Mouse (Mus musculus) common myeloid progenitor, adult 5-6 weeks (primary cell): ENCODE results near the gene Nav2. TPM values are rescaled to one million over a fixed set of nuclear protein-coding genes. Genes with fewer than 3 reads are reported as not detected.

Experiments used
- ATAC-seq: replicated peaks from 2 replicates; pipeline ENCODE4 v1.8.0; 2016; ENCODE audit warnings: low read depth, mild to moderate bottlenecking, moderate TSS enrichment, inconsistent platforms; ENCODE audit not compliant: poor library complexity, severe bottlenecking
- total RNA-seq: library from RNA; stranded (forward); fragments of 200-1000, 187-1606 nt; gene quantifications from 2 replicates; pipeline ENCODE4 v1.2.3, GENCODE M21; 2017

Gene Nav2
- total RNA-seq, 1 experiment from 2014 or later: 7.8 TPM

- ATAC-seq: peak; percentile 71
Measured at GRCm38 (mm10) chr7:49235271-49235681, 326.8 kb downstream of the Nav2 start.

GRCm38 (mm10) chr7:49235821-49236220 is 327.3 kb downstream of the Nav2 start:
- no peak for ATAC-seq

- peak; percentile 92 for ATAC-seq
Measured at GRCm38 (mm10) chr7:49240461-49240860, 331.9 kb downstream of the Nav2 start.

- 0 out of 2 replicates have a peak, but pooled peaks have one; percentile 6 for ATAC-seq
Measured at GRCm38 (mm10) chr7:49241229-49241751, 332.8 kb downstream of the Nav2 start.

GRCm38 (mm10) chr7:49242261-49242660 is 333.7 kb downstream of the Nav2 start:
- no peak for ATAC-seq

GRCm38 (mm10) chr7:49243079-49243478 is 334.6 kb downstream of the Nav2 start:
- ATAC-seq: no peak

GRCm38 (mm10) chr7:49245537-49246239 is 337.2 kb downstream of the Nav2 start:
- peak; percentile 81 for ATAC-seq

- no peak for ATAC-seq
Measured at GRCm38 (mm10) chr7:49246240-49246578, 337.7 kb downstream of the Nav2 start.

- no peak for ATAC-seq
Measured at GRCm38 (mm10) chr7:49246584-49247481, 338.3 kb downstream of the Nav2 start.

GRCm38 (mm10) chr7:49247744-49248331 is 339.3 kb downstream of the Nav2 start:
- ATAC-seq: no peak

GRCm38 (mm10) chr7:49248333-49249086 is 340.0 kb downstream of the Nav2 start:
- ATAC-seq: no peak

GRCm38 (mm10) chr7:49249462-49249861 is 340.9 kb downstream of the Nav2 start:
- ATAC-seq: no peak

- ATAC-seq: peak; percentile 61
Measured at GRCm38 (mm10) chr7:49249996-49250395, 341.5 kb downstream of the Nav2 start.

GRCm38 (mm10) chr7:49250581-49251307 is 342.2 kb downstream of the Nav2 start:
- ATAC-seq: no peak

- no peak for ATAC-seq
Measured at GRCm38 (mm10) chr7:49251308-49251638, 342.8 kb downstream of the Nav2 start.

GRCm38 (mm10) chr7:49252444-49252843 is 343.9 kb downstream of the Nav2 start:
- no peak for ATAC-seq

- ATAC-seq: peak; percentile 51
Measured at GRCm38 (mm10) chr7:49252902-49253301, 344.4 kb downstream of the Nav2 start.

- no peak for ATAC-seq
Measured at GRCm38 (mm10) chr7:49255053-49255452, 346.5 kb downstream of the Nav2 start.

GRCm38 (mm10) chr7:49257234-49257906 is 348.9 kb downstream of the Nav2 start:
- ATAC-seq: no peak
